Mouse (Mus musculus): ENCODE measurements at regions not wholly inside any gene's neighbourhood (a gene's known extent, or its start where the extent isn't known, plus 50 kb on each side); places are given as distances from the start of the nearest gene placed in this dataset.
"Not testable (repeated sequence)": the region's sequence is repeated elsewhere in the genome, so short reads cannot be mapped to it uniquely, and the experiment has no call there.

- not testable (repeated sequence) for H3K27me3 ChIP-seq (ENCODE audit: control insufficient read depth, insufficient read depth, low read length); H3K4me3 ChIP-seq (ENCODE audit: low read depth, low read length); H3K27ac ChIP-seq (ENCODE audit: insufficient read depth, low read depth, low read length); H3K36me3 ChIP-seq (ENCODE audit: control insufficient read depth, insufficient read depth, low read length); H3K4me1 ChIP-seq (ENCODE audit: control insufficient read depth, insufficient read depth, insufficient read length, low read length)
- WGBS: 62% methylated on average over 4 of the region's 4 CpGs
These were observed 188.2 kb upstream of the Asap2 start for GRCm38 (mm10) chr12:20802027-20802426.

DNA sequence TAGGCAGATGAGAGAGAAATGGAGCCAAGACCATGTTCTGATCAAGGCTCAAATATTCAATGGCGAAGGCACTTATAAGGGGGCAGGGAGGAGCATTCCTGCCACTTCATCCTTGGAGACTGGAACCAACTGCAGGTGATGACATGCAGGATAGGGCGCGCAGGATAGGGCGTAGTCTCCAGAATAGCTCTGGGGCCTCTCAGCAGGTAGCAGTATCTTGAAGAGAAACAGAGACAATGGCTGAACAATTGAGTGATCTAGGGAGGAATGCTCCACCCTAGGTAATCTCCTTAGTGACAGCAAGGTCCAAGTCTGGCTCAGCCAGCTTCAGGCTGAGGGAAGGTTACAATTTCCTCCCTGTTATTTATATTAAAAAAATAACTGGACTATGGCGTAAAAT, 184.8 kb upstream of the Asap2 start:
- H3K27me3 ChIP-seq (ENCODE audit: control insufficient read depth, insufficient read depth, low read length); H3K27ac ChIP-seq (ENCODE audit: insufficient read depth, low read depth, low read length); H3K4me3 ChIP-seq (ENCODE audit: low read depth, low read length); H3K4me1 ChIP-seq (ENCODE audit: control insufficient read depth, insufficient read depth, insufficient read length, low read length); H3K36me3 ChIP-seq (ENCODE audit: control insufficient read depth, insufficient read depth, low read length): not testable (repeated sequence)
- WGBS: 96% methylated on average over 5 of the region's 5 CpGs

DNA sequence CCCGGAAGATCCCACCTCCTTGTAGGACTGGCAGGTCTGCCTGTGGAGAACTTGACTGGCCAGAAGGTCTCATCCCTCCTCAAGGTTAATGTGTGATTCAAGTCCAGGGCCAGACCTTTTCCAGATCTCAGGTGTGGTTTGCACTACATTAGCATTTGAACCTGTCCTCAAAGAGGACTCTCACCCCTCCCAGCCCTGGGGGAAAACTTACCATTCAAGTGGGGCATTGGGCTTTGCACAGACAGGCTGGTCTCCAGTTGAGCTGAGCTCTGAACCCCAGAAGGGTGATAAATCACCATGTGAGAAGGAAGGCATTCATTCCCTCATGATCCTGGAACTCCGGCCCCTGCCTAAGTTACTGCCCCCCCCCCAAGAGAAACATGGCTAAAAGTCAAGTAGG, 183.6 kb upstream of the Asap2 start:
- Histone ChIP-seq H3K27me3 (ENCODE audit: control insufficient read depth, insufficient read depth, low read length) (no peaks in the 10 kb centered on the region), H3K27ac (ENCODE audit: insufficient read depth, low read depth, low read length) (no peak overlapping the region), H3K36me3 (ENCODE audit: control insufficient read depth, insufficient read depth, low read length) (no peaks in the 10 kb centered on the region), H3K4me3 (ENCODE audit: low read depth, low read length) (no peak overlapping the region), H3K4me1 (ENCODE audit: control insufficient read depth, insufficient read depth, insufficient read length, low read length) (no peaks in the 10 kb centered on the region)
- 90% methylated on average over 2 of the region's 2 CpGs for WGBS
- TF ChIP-seq CTCF (IDR thresholded peaks at IDR 0.05; ENCODE audit: extremely low read depth, insufficient read length, insufficient replicate concordance, low read depth, low read length) (no peak), POLR2A (IDR thresholded peaks at IDR 0.05; ENCODE audit: low read depth, low read length) (no peak)

GRCm38 (mm10) chr12:20813836-20814235, 176.4 kb upstream of the Asap2 start:
- H3K4me1 ChIP-seq (ENCODE audit: control insufficient read depth, insufficient read depth, insufficient read length, low read length); H3K27ac ChIP-seq (ENCODE audit: insufficient read depth, low read depth, low read length); H3K4me3 ChIP-seq (ENCODE audit: low read depth, low read length); H3K36me3 ChIP-seq (ENCODE audit: control insufficient read depth, insufficient read depth, low read length); H3K27me3 ChIP-seq (ENCODE audit: control insufficient read depth, insufficient read depth, low read length): not testable (repeated sequence)
- WGBS: 79% methylated on average over 6 of the region's 6 CpGs

DNA sequence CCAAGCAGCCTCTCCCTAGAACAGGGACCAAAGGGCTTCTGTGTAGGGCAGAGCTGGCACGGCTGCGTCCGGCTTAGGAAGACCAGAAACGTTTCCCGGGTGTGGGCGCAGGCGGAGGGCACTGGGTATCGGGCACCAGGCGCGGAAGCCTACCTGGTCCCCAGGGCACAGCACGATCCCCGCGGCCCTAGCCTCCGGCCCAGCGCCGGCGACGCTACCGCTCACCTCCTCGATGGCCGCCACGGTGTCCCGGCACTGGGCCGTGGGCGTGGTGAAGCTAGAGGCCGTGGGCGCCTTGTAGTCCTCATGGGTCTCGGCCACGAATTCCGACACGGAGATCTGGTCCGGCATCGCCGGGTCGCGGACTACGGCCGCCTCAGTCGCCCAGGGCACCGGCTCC, 175.1 kb upstream of the Asap2 start:
- not testable (repeated sequence) for H3K27me3 ChIP-seq (ENCODE audit: control insufficient read depth, insufficient read depth, low read length); H3K27ac ChIP-seq (ENCODE audit: insufficient read depth, low read depth, low read length); H3K36me3 ChIP-seq (ENCODE audit: control insufficient read depth, insufficient read depth, low read length); H3K4me1 ChIP-seq (ENCODE audit: control insufficient read depth, insufficient read depth, insufficient read length, low read length)
- WGBS: 25% methylated on average over 40 of the region's 40 CpGs
- peak overlapping the region; percentile 88 for H3K4me3 ChIP-seq (ENCODE audit: low read depth, low read length)

- Histone ChIP-seq H3K4me1 (ENCODE audit: control insufficient read depth, insufficient read depth, insufficient read length, low read length) (no peaks in the 10 kb centered on the region), H3K27me3 (ENCODE audit: control insufficient read depth, insufficient read depth, low read length) (no peaks in the 10 kb centered on the region), H3K4me3 (ENCODE audit: low read depth, low read length) (peak overlapping the region; percentile 88), H3K36me3 (ENCODE audit: control insufficient read depth, insufficient read depth, low read length) (no peaks in the 10 kb centered on the region), H3K27ac (ENCODE audit: insufficient read depth, low read depth, low read length) (no peak overlapping the region)
- TF ChIP-seq POLR2A (IDR thresholded peaks at IDR 0.05; ENCODE audit: low read depth, low read length) (peak; percentile 14; the same call in 1 of the 2 replicates), CTCF (IDR thresholded peaks at IDR 0.05; ENCODE audit: extremely low read depth, insufficient read length, insufficient replicate concordance, low read depth, low read length) (no peak)
- 19% methylated on average over 38 of the region's 38 CpGs for WGBS
These were observed 174.7 kb upstream of the Asap2 start for GRCm38 (mm10) chr12:20815599-20815998.

- not testable (repeated sequence) for H3K27me3 ChIP-seq (ENCODE audit: control insufficient read depth, insufficient read depth, low read length); H3K4me1 ChIP-seq (ENCODE audit: control insufficient read depth, insufficient read depth, insufficient read length, low read length); H3K36me3 ChIP-seq (ENCODE audit: control insufficient read depth, insufficient read depth, low read length); H3K4me3 ChIP-seq (ENCODE audit: low read depth, low read length); H3K27ac ChIP-seq (ENCODE audit: insufficient read depth, low read depth, low read length)
- WGBS: 71% methylated on average over 4 of the region's 4 CpGs
These were observed 146.5 kb upstream of the Asap2 start for GRCm38 (mm10) chr12:20843661-20844320.

DNA sequence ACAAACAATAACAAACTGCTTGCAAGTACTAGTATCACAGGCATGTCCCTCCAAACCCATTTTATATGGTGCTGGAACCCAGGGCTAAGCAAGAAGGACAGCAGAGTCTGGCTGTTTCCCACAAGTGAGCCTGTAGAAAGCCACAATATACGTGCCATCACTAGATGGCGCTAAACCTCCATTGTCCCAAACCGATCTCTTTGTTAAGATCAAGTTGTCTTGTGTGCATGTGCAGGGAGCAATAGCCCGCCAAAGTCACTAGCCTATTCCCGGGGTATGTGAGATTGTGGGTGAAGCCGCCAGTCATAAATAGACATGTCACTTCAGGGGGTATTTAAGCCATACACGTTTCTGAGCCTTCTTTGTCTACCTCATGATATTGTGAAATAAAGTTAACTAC, 145.4 kb upstream of the Asap2 start:
- whole genome bisulfite sequencing: 51% methylated on average over 7 of the region's 7 CpGs
- not testable (repeated sequence) for H3K27me3 ChIP-seq (ENCODE audit: control insufficient read depth, insufficient read depth, low read length); H3K4me3 ChIP-seq (ENCODE audit: low read depth, low read length); H3K27ac ChIP-seq (ENCODE audit: insufficient read depth, low read depth, low read length); H3K36me3 ChIP-seq (ENCODE audit: control insufficient read depth, insufficient read depth, low read length); H3K4me1 ChIP-seq (ENCODE audit: control insufficient read depth, insufficient read depth, insufficient read length, low read length)

Data from small intestine, adult 2 months (tissue).